In the genomic region with DNA sequence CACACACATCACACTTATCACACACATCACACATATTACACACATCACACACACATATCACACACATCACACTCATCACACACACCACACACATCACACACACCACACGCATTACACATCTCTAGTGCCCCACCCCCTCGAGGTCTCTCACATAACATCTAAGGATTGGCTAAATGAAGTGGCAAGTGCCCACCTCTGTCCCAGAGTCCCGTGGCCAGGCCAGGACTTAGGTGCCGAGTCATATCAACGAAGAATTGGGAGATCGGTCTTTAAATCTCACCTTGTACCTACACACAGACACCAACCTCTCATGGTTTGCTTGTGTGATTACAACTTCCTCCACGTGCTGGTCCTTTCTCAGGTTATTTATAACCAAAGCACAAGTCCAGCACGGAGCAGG, we compare ENCODE assay signal across 27 mouse cellular contexts.
DNase-seq lines count a peak whose midpoint lies in the region; ATAC-seq and TF ChIP-seq lines count a peak whose summit lies in the region.
"Had no signal": no experiment of that assay in that cellular context is flagged by ENCODE, and none has a peak within 500 bp of the region (broad histone marks: within the 10 kb centered on the region; RNA-seq: fewer than 3 reads in every experiment).

No protein-coding gene starts in this region.

- H3K4me3 ChIP-seq in intestine, embryonic 14.5 days (ENCODE audit: low read depth, low read length), result no peak overlapping the region
- no peak overlapping the region for H3K4me3 ChIP-seq in intestine, embryonic 15.5 days (replicated peaks)
- H3K4me3 ChIP-seq in MEL (ENCODE audit: control insufficient read depth in 1 of 2, insufficient read depth in 1 of 2, low read depth in 2 of 2, low read length in 2 of 2), result no peak overlapping the region
- no peak overlapping the region for H3K4me3 ChIP-seq in hindbrain, embryonic 16.5 days (ENCODE audit: low read length)
- H3K4me3 ChIP-seq: embryonic facial prominence, embryonic 13.5 days; embryonic facial prominence, embryonic 15.5 days; erythroblast, embryonic 14.5 days; forebrain, embryonic 10.5 days; forebrain, embryonic 12.5 days had no signal

- no peak for TF ChIP-seq RAD21 in MEL (IDR thresholded peaks at IDR 0.05; ENCODE audit: low read depth, low read length)

- H3K36me3 ChIP-seq in intestine, embryonic 14.5 days (ENCODE audit: control insufficient read depth, insufficient read depth, low read length), result no peaks in the 10 kb centered on the region
- H3K36me3 ChIP-seq in intestine, embryonic 15.5 days, result no peaks in the 10 kb centered on the region
- H3K36me3 ChIP-seq in MEL (ENCODE audit: control insufficient read depth in 1 of 2, insufficient read depth in 2 of 2, low read length in 2 of 2), result no peaks in the 10 kb centered on the region
- H3K36me3 ChIP-seq in hindbrain, embryonic 16.5 days (ENCODE audit: control insufficient read depth, insufficient read depth, low read length), result no peaks in the 10 kb centered on the region
- H3K36me3 ChIP-seq: embryonic facial prominence, embryonic 13.5 days; embryonic facial prominence, embryonic 15.5 days; forebrain, embryonic 10.5 days; forebrain, embryonic 12.5 days; G1E had no signal

- 84% methylated on average over 8 of the region's 8 CpGs for WGBS in intestine, embryonic 14.5 days
- 80% methylated on average over 8 of the region's 8 CpGs for WGBS in intestine, embryonic 15.5 days
- WGBS in hindbrain, embryonic 16.5 days, result 90% methylated on average over 8 of the region's 8 CpGs

- no peak for TF ChIP-seq EP300 in MEL (IDR thresholded peaks at IDR 0.05; ENCODE audit: low read depth in 1 of 2, low read length in 2 of 2)

- no peaks in the 10 kb centered on the region for H3K79me2 ChIP-seq in MEL (ENCODE audit: control insufficient read depth, insufficient read depth, low read length, poor library complexity)

- H3K9ac ChIP-seq in intestine, embryonic 14.5 days (ENCODE audit: low read length), result no peak overlapping the region
- H3K9ac ChIP-seq in intestine, embryonic 15.5 days, result no peak overlapping the region
- no peak overlapping the region for H3K9ac ChIP-seq in MEL (ENCODE audit: control insufficient read depth, low read depth, low read length, poor library complexity, severe bottlenecking)
- no peak overlapping the region for H3K9ac ChIP-seq in hindbrain, embryonic 16.5 days (ENCODE audit: low read depth, low read length)
- H3K9ac ChIP-seq: embryonic facial prominence, embryonic 13.5 days; embryonic facial prominence, embryonic 15.5 days; forebrain, embryonic 12.5 days had no signal

- no peak for ATAC-seq in intestine, embryonic 14.5 days (replicated peaks; ENCODE audit: low FRiP score, low TSS enrichment, low read depth)
- no peak for ATAC-seq in intestine, embryonic 15.5 days
- no peak for ATAC-seq in hindbrain, embryonic 16.5 days
- ATAC-seq: CD4-positive, CD25-positive, alpha-beta regulatory T cell, adult 4 months; forebrain, embryonic 14.5 days; forebrain, embryonic 16.5 days had no signal

- no peak for TF ChIP-seq CTCF in MEL (IDR thresholded peaks at IDR 0.05 in 2 of 3, conservative IDR thresholded peaks at IDR 0.05 in 1 of 3; ENCODE audit: control insufficient read depth in 1 of 3, insufficient read depth in 1 of 3, low read depth in 2 of 3, low read length in 3 of 3, poor library complexity in 1 of 3, severe bottlenecking in 1 of 3)

- H3K4me2 ChIP-seq in intestine, embryonic 14.5 days (ENCODE audit: low read length), result no peak overlapping the region
- H3K4me2 ChIP-seq in intestine, embryonic 15.5 days (replicated peaks), result no peak overlapping the region
- H3K4me2 ChIP-seq in hindbrain, embryonic 16.5 days (ENCODE audit: low read length), result no peak overlapping the region
- H3K4me2 ChIP-seq: embryonic facial prominence, embryonic 13.5 days; embryonic facial prominence, embryonic 15.5 days; forebrain, embryonic 12.5 days had no signal

- peak; percentile 64 for DNase-seq in heart, adult 11 months
- no peak for DNase-seq in heart, adult 9 months (ENCODE audit: low spot score in 2 of 2)
- DNase-seq in intestine, embryonic 14.5 days (ENCODE audit: low spot score), result peak; percentile 32
- no peak for DNase-seq in MEL (ENCODE audit: low read depth, low spot score)
- DNase-seq: adrenal gland, adult 2 months; adrenal gland, postnatal 10 days; adrenal gland, postnatal 25 days; B cell, adult 2 months; cerebellum, adult 11 months; cerebellum, adult 18-20 months; cerebellum, adult 8-10 months; cerebellum, adult 9-11 months; cerebellum, postnatal 14 days; cerebellum, postnatal 36 days; embryo, embryonic 11 days had no signal

- no peaks in the 10 kb centered on the region for H3K4me1 ChIP-seq in intestine, embryonic 14.5 days (replicated peaks; ENCODE audit: control insufficient read depth, insufficient read depth, low read length)
- H3K4me1 ChIP-seq in intestine, embryonic 15.5 days (replicated peaks), result no peaks in the 10 kb centered on the region
- no peaks in the 10 kb centered on the region for H3K4me1 ChIP-seq in MEL (ENCODE audit: control insufficient read depth in 1 of 2, insufficient read depth in 2 of 2, low read length in 2 of 2)
- no peaks in the 10 kb centered on the region for H3K4me1 ChIP-seq in hindbrain, embryonic 16.5 days (ENCODE audit: control insufficient read depth, insufficient read depth, low read depth, low read length)
- H3K4me1 ChIP-seq: embryonic facial prominence, embryonic 13.5 days; embryonic facial prominence, embryonic 15.5 days had no signal

- H3K27me3 ChIP-seq in intestine, embryonic 14.5 days (replicated peaks; ENCODE audit: control insufficient read depth, insufficient read depth, low read length), result 0 out of 2 replicates have a peak, but pooled peaks cover 4% of the 10 kb centered on the region
- no peaks in the 10 kb centered on the region for H3K27me3 ChIP-seq in intestine, embryonic 15.5 days (replicated peaks)
- H3K27me3 ChIP-seq in MEL (ENCODE audit: control insufficient read depth in 1 of 2, insufficient read depth in 2 of 2, low read length in 2 of 2), result no peaks in the 10 kb centered on the region
- no peaks in the 10 kb centered on the region for H3K27me3 ChIP-seq in hindbrain, embryonic 16.5 days (replicated peaks; ENCODE audit: control insufficient read depth, insufficient read depth, low read length)
- H3K27me3 ChIP-seq: CH12.LX had no signal

- no peak overlapping the region for H3K27ac ChIP-seq in intestine, embryonic 14.5 days (ENCODE audit: low read depth)
- H3K27ac ChIP-seq in intestine, embryonic 15.5 days, result no peak overlapping the region
- no peak overlapping the region for H3K27ac ChIP-seq in MEL (ENCODE audit: control insufficient read depth, low read depth, low read length)
- H3K27ac ChIP-seq in hindbrain, embryonic 16.5 days (ENCODE audit: low read depth, low read length), result no peak overlapping the region
- H3K27ac ChIP-seq: embryonic facial prominence, embryonic 13.5 days; embryonic facial prominence, embryonic 15.5 days; forebrain, embryonic 10.5 days; forebrain, embryonic 12.5 days had no signal

- H3K9me3 ChIP-seq in intestine, embryonic 14.5 days (ENCODE audit: control insufficient read depth, low read length), result no peaks in the 10 kb centered on the region
- H3K9me3 ChIP-seq in intestine, embryonic 15.5 days, result no peaks in the 10 kb centered on the region
- H3K9me3 ChIP-seq in MEL (replicated peaks; ENCODE audit: insufficient read depth, low read length), result no peaks in the 10 kb centered on the region
- no peaks in the 10 kb centered on the region for H3K9me3 ChIP-seq in hindbrain, embryonic 16.5 days (ENCODE audit: control insufficient read depth, low read length)
- H3K9me3 ChIP-seq: embryonic facial prominence, embryonic 13.5 days; embryonic facial prominence, embryonic 15.5 days; forebrain, embryonic 10.5 days; forebrain, embryonic 12.5 days; G1E had no signal

- no peak for TF ChIP-seq POLR2A in MEL (IDR thresholded peaks at IDR 0.05; ENCODE audit: control insufficient read depth in 1 of 2, insufficient read depth in 1 of 2, low read depth in 1 of 2, low read length in 2 of 2, poor library complexity in 1 of 2)

TF ChIP-seq in MEL, 35 proteins besides CTCF, POLR2A, EP300 and RAD21:
- no peak for TF ChIP-seq USF1 (IDR thresholded peaks at IDR 0.05; ENCODE audit: low read depth, low read length)
- peak; percentile 46; the same call in 1 of the 2 replicates for TF ChIP-seq POLR2AphosphoS5 (IDR thresholded peaks at IDR 0.05; ENCODE audit: borderline replicate concordance, low read depth, low read length)
- no peak for TF ChIP-seq ETS1 (IDR thresholded peaks at IDR 0.05; ENCODE audit: low read depth, low read length)

Comparison
In these comparisons a context has a peak if more than half of its experiments do, and no peak if none do; other contexts are left out.
1. DNase-seq: peak in heart, adult 11 months (single experiment) and intestine, embryonic 14.5 days (single experiment); none in heart, adult 9 months (0 of 2) and MEL (single experiment).